11 mouse cellular contexts compared by ENCODE assay signal in the genomic region with DNA sequence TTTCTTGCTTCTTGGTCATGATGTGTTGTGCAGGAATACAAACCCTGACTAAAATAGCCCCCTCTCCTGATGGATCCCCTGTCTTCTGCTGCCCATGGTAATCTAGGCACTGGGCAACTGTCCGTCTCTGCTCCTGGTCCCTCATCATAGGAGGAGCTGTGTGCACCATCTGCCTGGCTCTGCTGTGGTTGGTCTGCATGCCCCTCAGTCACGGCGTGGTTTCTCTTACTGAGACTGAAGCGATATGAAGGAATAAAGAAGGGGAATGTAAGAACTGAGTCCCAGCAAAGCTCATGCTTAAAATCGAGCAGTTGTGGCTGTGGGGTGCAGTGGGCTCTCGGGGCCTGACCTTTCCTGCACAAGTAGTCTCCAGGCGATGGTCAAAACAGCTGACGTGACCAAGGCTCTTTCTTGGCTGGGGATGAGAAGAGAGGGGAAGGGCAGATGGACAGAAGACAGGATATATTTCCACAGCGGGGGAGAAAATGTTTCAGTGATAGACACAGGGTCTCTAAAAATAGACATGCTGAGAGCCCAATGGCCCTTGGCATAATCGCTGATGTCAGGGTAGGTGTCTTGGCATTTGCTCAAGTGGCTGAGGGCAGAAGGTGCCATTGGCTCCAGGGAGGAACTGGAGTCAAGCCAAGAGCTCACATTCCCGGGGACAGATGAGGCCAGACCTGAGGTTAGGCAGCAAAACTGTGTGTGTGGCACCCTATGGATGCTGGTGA. TPM values are rescaled to one million over a fixed set of nuclear protein-coding genes. Genes with fewer than 3 reads are reported as not detected.
DNase-seq lines count a peak whose midpoint lies in the region; ATAC-seq and TF ChIP-seq lines count a peak whose summit lies in the region.
"Had no signal": no experiment of that assay in that cellular context is flagged by ENCODE, and none has a peak within 500 bp of the region (broad histone marks: within the 10 kb centered on the region; RNA-seq: fewer than 3 reads in every experiment).

No protein-coding gene starts in this region.

- H3K27ac ChIP-seq in kidney, embryonic 14.5 days (ENCODE audit: low read depth, low read length): no peak overlapping the region
- H3K27ac ChIP-seq in midbrain, embryonic 16.5 days (ENCODE audit: low read length): no peak overlapping the region
- H3K27ac ChIP-seq in layer of hippocampus, adult 2 months: no peak overlapping the region
- H3K27ac ChIP-seq: embryonic facial prominence, embryonic 13.5 days; limb, embryonic 13.5 days had no signal

- intact Hi-C loops in heart, postnatal 25 days (cut with DNase I): no loop called here

- WGBS in kidney, embryonic 14.5 days: 81% methylated on average over 11 of the region's 11 CpGs
- 81% methylated on average over 11 of the region's 11 CpGs for WGBS in midbrain, embryonic 16.5 days

- H3K4me3 ChIP-seq in kidney, embryonic 14.5 days (ENCODE audit: low read length): no peak overlapping the region
- no peak overlapping the region for H3K4me3 ChIP-seq in midbrain, embryonic 16.5 days (ENCODE audit: low read depth, low read length)
- no peak overlapping the region for H3K4me3 ChIP-seq in layer of hippocampus, adult 2 months
- H3K4me3 ChIP-seq: embryonic facial prominence, embryonic 13.5 days; limb, embryonic 13.5 days had no signal

- peak; percentile 24 for DNase-seq in adrenal gland, adult 2 months
- DNase-seq in adrenal gland, postnatal 4 days (ENCODE audit: low spot score in 2 of 2): no peak
- DNase-seq in kidney, adult 11 months: peak; percentile 12
- DNase-seq in heart, adult 11 months: peak; percentile 96
- peak; percentile 10 for DNase-seq in heart, postnatal 25 days (ENCODE audit: low spot score)
- DNase-seq in layer of hippocampus, adult 2 months (ENCODE audit: low spot score in 2 of 2): no peak

- ATAC-seq in kidney, embryonic 14.5 days (ENCODE audit: low FRiP score, low TSS enrichment): no peak
- no peak for ATAC-seq in midbrain, embryonic 16.5 days

- no peaks in the 10 kb centered on the region for H3K4me1 ChIP-seq in kidney, embryonic 14.5 days (ENCODE audit: control insufficient read depth, insufficient read depth, low read length)
- H3K4me1 ChIP-seq in midbrain, embryonic 16.5 days (ENCODE audit: control insufficient read depth, insufficient read depth, low read length): no peaks in the 10 kb centered on the region
- H3K4me1 ChIP-seq: embryonic facial prominence, embryonic 13.5 days; limb, embryonic 13.5 days had no signal

- no peaks in the 10 kb centered on the region for H3K9me3 ChIP-seq in kidney, embryonic 14.5 days (ENCODE audit: control insufficient read depth, low read length)
- H3K9me3 ChIP-seq in midbrain, embryonic 16.5 days (replicated peaks; ENCODE audit: control insufficient read depth, low read length, poor library complexity, severe bottlenecking): no peaks in the 10 kb centered on the region
- H3K9me3 ChIP-seq: embryonic facial prominence, embryonic 13.5 days; limb, embryonic 13.5 days had no signal

- H3K36me3 ChIP-seq in kidney, embryonic 14.5 days (ENCODE audit: control insufficient read depth, insufficient read depth, low read length): no peaks in the 10 kb centered on the region
- H3K36me3 ChIP-seq in midbrain, embryonic 16.5 days (ENCODE audit: control insufficient read depth, insufficient read depth, low read length): no peaks in the 10 kb centered on the region
- H3K36me3 ChIP-seq: embryonic facial prominence, embryonic 13.5 days; limb, embryonic 13.5 days had no signal

- H3K27me3 ChIP-seq in kidney, embryonic 14.5 days (ENCODE audit: control insufficient read depth, insufficient read depth, low read length): no peaks in the 10 kb centered on the region
- no peaks in the 10 kb centered on the region for H3K27me3 ChIP-seq in midbrain, embryonic 16.5 days (ENCODE audit: control insufficient read depth, insufficient read depth, low read depth, low read length)
- H3K27me3 ChIP-seq: embryonic facial prominence, embryonic 13.5 days; limb, embryonic 13.5 days had no signal

- no peak for TF ChIP-seq CTCF in layer of hippocampus, adult 2 months (conservative IDR thresholded peaks at IDR 0.05)

- H3K4me2 ChIP-seq in kidney, embryonic 14.5 days (replicated peaks; ENCODE audit: low read depth, low read length): no peak overlapping the region
- H3K4me2 ChIP-seq in midbrain, embryonic 16.5 days (ENCODE audit: low read length): no peak overlapping the region
- H3K4me2 ChIP-seq: embryonic facial prominence, embryonic 13.5 days; limb, embryonic 13.5 days had no signal

- no peak overlapping the region for H3K9ac ChIP-seq in kidney, embryonic 14.5 days (ENCODE audit: low read depth, low read length)
- H3K9ac ChIP-seq in midbrain, embryonic 16.5 days (ENCODE audit: low read depth, low read length): no peak overlapping the region
- H3K9ac ChIP-seq: embryonic facial prominence, embryonic 13.5 days; limb, embryonic 13.5 days had no signal

RNA-seq across cellular contexts. Expression of a gene that starts 50.6 kb away (rescaled TPM):
- 1 to 10 TPM; 3.6 to 6.3 TPM for total RNA-seq in adrenal gland, adult 2 months (2021)
- 4.9 and 5.6 TPM in 2 replicates for polyA plus RNA-seq in adrenal gland, adult 2 months (2012; rRNA removed)
- 1 to 10 TPM; 5.5 to 6.4 TPM for total RNA-seq in adrenal gland, postnatal 4 days (2021)
- 0.08 TPM in 1 of 2 replicates, not detected in the other for polyA plus RNA-seq in kidney, embryonic 14.5 days (2014; fragmentation: Nextera tagmentation; extraction: Ambion mirVana)
- under 1 TPM; 0.39 to 0.61 TPM for total RNA-seq in heart, postnatal 25 days (2021)
- 10.2 and 11.0 TPM in 2 replicates for polyA plus RNA-seq in midbrain, embryonic 16.5 days (2015; fragmentation: Nextera tagmentation; extraction: Ambion mirVana)
- total RNA-seq in layer of hippocampus, adult 2 months (2021): 100 to 1,000 TPM; 135 TPM
- polyA plus RNA-seq: lung, embryonic 16.5 days had no signal

Comparison
In these comparisons a context has a peak if more than half of its experiments do, and no peak if none do; other contexts are left out.
1. DNase-seq: peak in adrenal gland, adult 2 months (single experiment), kidney, adult 11 months (single experiment), heart, adult 11 months (single experiment) and heart, postnatal 25 days (single experiment); none in adrenal gland, postnatal 4 days (0 of 2) and layer of hippocampus, adult 2 months (0 of 2).
2. RNA of a gene that starts 50.6 kb away (total RNA-seq): 135 TPM in layer of hippocampus, adult 2 months; 5.5 to 6.4 TPM in adrenal gland, postnatal 4 days, 3.6 to 6.3 TPM in adrenal gland, adult 2 months and 0.39 to 0.61 TPM in heart, postnatal 25 days; every median in the first group is over 10 times any median in the second.